Mouse (Mus musculus): ENCODE measurements around the gene St3gal6.

The St3gal6 gene

DNA sequence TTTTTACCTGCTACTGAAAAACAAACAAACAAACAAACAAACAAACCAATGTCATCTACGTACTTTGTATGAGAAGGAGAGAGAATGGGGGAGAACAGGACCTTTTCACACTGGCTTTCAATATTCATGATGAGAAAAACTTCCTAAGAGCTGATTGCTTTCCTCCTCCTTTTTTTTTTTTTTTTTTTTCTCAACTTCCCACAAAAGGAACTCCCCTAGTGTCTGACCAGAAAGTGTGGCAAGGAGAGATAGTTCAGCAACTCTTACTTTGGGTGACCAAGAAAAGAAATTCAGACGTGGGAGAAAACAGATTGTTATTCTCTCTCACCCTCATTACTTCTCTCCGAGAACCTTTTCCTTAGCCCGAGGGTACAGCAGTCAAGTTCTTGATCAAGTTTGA lies 2.9 kb downstream of the St3gal6 start:
- no peak for DNase-seq (ENCODE audit: low spot score)

DNA sequence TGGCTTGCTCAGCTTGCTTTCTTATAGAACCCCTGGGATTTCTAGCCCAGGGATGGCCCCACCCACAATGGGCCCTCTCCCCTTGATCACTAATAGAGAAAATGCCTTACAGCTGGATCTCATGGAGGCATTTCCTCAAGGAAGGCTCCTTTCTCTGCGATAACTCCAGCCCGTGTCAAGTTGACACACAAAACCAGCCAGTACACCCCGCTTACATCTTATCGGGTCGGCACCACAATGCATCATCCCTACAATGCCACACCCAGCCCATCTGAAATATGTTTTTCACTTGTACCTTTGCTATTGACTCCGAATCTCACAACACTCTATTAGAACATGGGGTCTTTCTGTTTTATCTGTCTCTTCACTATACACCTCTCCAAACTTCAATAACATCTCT lies 3.6 kb downstream of the St3gal6 start:
- DNase-seq (ENCODE audit: low spot score): no peak

DNA sequence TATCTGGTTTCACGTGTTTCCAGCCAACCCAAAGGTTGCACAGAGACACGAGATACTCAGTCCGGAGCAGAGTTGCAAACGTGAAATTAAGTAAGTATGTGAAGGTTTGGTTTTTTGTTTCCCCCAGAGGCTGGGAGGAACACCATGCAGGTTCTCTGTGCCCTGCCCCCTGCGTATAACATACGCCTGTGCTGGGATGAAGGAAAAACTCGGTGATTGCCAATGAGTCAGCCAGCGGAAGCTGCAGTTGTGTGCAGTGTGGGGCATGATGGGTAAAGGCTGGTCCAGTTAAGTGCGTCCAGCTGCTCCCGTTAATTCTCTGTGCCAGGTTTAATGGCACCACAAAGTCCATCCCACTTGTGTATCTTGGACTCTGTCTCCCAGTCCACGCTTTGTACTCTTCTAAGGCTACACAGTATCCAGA lies 4.4 kb downstream of the St3gal6 start:
- DNase-seq (ENCODE audit: low spot score): no peak

DNA sequence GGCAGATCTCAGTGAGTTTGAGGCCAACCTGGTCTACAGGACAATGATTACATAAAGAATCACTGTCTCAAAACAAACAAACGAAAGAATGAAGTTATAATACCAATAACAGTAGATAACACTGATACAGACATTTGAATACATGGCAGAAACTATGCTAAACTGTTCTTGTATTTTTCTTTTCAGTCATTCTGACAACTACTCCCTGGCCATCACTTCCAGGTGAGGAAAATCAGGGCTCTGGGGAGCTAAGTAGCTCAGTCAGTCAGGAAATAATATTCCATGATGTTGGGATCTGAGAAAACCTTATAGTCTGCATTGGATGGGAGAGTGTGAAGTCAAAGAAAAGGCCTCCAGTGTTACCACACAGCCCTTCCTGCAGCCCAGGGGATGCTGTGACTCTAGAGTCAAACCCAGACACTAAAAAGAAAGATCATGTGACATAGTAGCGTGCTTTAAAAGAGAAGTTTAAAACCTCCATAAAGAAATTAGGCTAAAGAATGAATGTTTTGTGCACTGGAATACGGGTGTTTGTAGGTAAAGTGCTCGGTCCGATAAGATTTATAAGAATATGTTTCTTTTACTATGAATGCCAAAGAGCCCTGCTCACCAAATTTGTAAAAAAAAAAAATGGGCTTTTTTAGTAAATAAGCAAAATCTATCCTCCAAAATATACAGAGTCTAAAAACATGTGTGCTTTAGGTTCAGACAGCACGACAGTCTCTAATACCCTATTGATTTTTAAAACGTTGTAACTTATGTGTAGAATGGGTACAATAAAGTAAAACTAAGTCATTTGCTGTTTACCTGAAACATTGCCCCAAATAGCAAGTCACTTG lies 6.9 kb downstream of the St3gal6 start:
- DNase-seq (ENCODE audit: low spot score): no peak

DNA sequence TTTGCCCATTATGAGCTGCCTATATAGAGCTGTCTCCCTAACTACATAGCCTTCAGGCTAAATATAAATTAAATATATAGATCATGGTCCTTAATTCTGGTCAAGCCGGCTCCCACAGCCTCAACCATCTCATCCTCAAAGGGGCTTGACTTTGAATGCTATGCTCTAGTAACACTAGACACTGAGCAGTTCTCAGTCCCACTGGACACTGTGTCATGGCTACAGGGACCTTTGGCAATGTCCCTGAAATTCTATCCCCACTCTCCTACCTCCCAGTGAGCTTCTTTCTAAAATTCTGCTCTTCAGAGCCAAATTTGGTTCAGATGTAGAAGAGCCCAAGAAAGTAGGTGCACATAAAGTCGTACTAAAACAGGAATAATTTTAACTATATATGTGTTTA lies 7.9 kb downstream of the St3gal6 start:
- DNase-seq (ENCODE audit: low spot score): no peak

DNA sequence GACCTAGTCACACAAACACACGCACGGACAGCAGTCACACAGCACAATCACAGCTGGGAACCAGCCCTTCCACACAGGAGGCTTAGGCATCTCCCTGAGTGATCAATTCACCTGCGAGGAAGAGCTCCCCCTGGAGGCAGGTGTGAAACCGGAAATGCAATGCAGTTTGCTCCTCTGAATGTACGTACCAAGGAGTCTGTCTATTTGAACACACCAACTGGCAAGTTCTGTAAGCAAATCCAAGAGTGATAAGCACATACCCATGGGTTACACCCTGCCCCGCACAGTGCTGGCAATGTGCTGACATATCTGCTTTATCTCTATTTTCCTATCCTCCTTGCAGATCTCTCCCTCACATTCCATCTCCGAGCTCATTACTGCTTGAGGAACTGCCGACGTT lies 9.5 kb downstream of the St3gal6 start:
- no peak for DNase-seq (ENCODE audit: low spot score)

DNA sequence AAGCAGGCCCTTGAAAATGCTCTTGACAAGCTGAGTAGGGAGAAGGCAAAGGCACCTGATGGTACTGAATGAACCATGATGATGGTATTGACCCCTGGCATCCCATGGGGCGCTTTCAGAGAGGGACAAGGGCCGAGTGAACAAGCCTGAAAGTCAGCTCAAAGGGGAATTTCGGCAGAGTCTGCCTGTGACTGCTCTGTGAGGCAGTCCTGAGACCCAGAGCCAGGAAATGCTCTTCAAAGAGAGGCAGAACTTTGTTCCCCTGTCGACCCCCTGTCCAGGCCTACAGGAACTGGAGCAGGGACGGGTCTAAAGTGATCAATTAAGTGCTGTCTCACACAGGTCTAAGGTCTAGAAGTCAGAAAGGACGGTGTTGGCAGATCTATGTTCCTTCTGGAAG lies 10.3 kb downstream of the St3gal6 start:
- DNase-seq (ENCODE audit: low spot score): peak; percentile 45

DNA sequence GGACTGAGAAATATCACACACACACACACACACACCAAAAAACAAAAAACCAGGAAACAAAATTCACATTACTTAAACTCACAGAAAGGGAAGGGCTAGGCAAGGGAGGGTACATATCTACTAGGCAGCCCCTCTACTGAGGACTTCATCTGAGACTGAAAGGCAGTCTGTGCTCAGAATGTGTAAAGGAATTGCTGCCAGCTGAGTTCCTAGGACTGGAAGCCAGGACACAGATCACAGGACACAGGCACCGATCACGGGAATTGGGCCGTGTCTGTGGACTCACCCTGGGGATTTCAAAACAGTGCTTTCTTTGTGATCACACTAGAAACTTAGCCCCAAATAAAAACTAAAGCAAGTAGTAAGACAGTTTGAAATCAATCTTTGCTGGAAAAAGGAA lies 11.2 kb downstream of the St3gal6 start:
- peak; percentile 57 for DNase-seq (ENCODE audit: low spot score)

DNA sequence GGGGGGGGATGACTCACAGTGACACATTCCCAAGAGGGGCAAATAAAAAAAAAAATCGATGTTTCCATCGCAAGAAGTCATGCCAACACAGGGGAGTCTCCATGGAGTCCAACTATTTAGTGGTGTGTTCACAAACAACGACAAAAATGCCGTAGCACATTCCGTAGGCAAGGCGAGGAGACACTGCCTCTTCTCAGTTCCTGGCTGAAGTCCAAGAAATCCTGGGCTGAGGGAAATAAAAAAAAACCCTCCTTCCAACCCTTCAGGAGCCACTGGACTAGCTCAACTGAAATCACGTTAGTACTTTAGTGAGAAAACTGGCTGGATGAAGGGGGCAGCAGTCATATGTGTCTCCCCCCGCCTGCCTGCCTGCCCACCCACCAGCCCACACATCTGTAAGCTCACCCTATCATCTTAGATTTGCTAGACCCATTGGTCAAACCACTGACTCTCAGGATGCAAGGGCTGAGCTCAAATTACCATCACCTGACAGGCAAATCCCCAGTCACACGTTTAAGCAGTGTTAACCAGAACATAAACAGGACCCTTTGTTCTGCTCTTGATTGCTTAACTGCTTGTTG lies 11.8 kb downstream of the St3gal6 start:
- DNase-seq (ENCODE audit: low spot score): peak; percentile 64

DNA sequence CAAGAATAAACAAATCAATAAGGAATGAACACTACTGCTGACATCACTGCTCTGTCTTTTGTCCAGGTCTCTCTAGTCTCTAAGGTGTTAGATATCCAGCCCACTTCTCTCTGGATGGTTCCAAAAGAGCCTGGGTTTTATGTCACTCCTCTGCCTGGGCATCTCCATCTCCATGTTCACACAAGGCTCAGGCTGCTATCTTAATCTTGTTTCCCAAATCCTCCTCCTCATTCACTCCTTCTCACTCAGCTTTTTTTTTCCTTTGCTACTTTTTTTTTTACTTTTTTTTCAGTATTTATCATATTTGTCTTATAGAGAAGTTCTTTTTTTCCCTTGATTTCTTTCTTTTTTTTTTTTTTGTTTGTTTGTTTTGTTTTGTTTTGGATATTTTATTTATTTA lies 19.1 kb downstream of the St3gal6 start:
- DNase-seq (ENCODE audit: low spot score): no peak

DNA sequence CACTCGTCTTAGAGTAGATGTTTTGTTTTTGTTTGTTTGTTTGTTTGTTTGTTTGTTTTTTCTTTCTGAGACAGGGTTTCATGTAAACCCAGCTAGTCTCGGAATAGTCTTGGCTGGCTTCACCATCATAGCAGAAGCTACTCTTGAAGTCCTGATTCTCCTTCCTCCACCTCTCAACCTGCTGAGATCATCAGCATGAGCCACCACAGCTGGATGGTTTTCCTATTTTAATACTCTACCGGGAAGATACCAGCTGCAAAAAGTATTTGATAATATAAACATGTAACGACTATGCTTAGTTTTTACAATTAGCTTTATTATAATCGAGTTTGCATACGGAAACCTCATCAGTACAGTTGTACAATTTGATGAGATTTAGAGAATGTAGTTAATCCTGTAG lies 21.5 kb downstream of the St3gal6 start:
- no peak for DNase-seq (ENCODE audit: low spot score)

DNA sequence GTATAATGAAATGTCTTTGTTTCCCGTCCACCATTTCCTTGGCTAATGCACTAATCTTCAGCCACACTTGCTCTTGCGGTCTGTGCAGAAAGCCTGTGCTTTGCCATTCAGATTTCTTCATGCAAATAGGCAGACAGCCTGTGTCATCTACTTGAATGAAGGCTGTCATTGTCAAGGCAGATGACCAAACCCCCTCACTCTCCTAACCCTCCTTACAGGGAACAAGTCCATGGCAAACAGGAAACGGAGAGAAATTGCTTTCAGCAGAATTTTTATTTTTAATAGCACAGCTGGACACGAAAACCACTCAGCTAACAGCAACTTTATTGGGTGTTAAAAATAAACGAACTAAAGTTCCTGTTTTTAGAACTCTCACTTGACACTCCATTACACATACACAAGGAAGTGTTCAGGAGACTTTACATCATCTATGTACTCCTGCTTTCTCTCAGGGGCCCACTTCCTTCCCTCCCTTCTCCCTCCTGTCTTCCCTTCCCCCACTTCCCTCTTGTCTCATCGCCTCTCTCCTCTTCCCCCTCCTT lies 22.2 kb downstream of the St3gal6 start:
- peak; percentile 35 for DNase-seq (ENCODE audit: low spot score)

DNA sequence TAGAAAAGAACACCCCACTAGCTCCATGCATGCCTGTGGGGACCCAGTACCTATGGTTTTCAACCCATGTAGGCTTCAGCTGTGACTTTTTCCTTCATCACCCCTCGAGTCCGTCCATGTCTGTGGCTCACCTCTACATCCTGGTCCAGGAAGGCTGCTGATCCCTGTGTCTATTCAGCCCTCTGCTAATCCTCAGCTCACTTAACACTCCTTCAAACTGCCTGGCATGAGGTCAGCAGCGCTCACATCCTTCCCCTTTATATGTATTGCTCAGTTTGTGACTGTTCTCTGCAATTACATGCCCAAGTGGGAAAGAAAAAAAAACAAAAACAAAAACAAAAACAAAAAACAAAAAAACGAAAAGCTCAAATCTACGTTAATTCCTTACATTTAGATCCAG lies 24.4 kb downstream of the St3gal6 start:
- no peak for DNase-seq (ENCODE audit: low spot score)

DNA sequence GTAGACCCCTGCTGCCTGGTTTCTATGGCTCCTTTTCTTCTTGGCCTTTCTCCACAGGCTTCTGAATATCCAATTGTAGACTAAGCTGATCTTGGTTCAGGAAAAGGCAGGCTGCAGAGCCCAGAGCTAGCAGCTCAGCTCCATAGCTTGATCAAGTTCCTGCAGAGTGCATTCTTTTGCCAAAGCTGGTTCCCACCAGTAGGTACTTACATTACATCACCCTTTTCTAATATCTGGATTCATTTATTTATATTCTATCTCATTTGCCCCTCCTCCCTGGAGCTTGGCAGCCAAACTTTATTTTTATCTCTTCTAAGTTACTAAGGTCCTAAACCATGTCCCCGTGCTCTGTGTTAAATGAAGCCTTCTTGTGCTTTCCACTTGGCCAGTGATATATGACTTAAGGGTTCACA lies 24.9 kb downstream of the St3gal6 start:
- no peak for DNase-seq (ENCODE audit: low spot score)

DNA sequence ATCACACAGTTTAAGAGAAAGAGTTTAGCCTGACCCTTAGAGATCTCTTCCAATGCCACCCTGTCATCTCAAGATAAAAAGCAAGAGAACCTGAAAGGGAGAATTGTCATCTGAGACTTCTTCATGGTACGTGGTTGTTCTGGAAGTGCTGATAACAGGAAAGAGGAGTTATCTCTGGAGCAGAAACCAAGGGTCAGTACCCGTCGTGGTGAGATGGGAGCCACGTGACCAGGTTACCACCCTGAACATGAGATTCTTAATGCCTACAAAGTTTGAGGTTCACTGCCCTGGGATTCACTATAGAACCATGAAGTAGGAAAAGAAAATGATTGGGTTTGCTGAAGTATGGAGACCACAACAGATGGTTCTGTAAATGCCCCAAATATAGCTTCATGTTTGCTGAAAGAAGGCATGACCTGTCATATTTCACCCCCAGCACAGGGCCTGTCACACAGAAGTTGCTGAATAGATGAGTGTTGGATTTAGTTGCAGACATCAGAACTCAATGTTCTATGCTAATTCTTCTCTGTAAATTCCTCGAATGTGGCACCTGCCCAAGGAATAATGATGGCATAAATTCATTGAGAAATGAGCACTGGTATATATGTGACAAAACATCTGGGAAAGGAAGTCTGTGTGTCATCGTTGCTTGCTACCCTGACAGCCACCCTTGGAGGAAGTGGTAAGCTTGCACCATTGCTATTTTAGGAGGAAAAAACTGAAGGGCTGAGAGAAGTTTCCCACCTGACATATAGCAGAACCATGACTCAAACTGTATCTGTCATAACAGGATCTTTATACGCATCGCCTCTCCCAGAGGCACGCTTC lies 25.9 kb downstream of the St3gal6 start:
- no peak for DNase-seq (ENCODE audit: low spot score)

DNA sequence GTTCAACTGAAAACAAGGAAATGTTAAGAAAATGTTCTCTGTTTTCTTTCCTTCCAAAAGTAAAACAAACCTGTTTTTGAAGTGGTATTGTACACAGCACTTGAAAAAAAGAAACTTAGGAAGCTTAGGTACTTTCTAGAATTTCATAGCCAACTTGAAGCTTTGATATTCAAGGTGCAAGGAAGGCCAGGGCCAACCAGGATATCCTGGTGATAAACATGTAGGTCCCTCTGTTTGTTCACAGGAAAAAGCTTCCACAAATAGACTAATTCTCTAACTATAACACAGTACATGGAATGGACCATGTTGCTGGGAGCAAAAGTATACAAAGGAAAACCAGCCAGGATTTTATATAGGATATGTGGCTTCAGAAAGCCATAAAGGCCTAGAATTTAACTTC lies 27.3 kb downstream of the St3gal6 start:
- no peak for DNase-seq (ENCODE audit: low spot score)

DNA sequence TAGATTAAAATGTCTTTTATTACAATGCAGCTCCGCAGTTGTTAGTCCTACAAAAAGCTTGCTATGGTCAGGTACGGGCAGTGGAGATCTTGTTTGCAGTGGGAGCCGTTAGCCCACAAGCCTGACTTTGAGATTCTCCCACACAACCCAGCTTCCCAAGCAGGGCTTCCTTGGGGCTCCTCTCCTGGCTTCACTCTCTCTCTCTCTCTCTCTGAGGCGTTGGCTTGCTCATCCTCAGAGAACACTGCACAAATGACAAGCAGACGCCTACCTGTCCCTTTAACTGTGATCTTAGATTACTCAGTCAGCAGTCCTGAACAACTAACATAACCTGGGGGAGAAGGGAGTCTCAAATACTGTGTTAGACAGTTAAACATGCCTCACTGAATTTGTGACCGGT lies 36.2 kb downstream of the St3gal6 start:
- no peak for DNase-seq (ENCODE audit: low spot score)

DNA sequence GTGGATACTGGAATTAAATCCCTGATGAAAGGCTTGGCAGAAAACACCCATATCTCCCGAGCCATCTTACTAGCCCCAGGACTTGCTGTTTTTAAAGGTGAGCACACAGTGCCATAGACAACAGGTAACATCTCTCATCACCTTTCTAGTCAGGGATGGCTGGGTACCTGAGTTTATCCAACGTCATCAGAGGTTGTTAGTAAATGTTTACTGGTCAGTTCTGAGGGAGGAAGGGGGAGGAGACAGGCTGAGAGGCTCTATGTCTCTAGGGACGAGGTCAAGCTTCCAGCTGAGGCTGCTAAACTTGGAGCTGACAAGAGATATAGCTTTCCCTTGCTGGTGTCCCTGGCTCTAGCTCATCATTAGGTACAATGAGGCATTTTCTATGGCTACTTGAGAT lies 41.7 kb downstream of the St3gal6 start:
- DNase-seq (ENCODE audit: low spot score): no peak

DNA sequence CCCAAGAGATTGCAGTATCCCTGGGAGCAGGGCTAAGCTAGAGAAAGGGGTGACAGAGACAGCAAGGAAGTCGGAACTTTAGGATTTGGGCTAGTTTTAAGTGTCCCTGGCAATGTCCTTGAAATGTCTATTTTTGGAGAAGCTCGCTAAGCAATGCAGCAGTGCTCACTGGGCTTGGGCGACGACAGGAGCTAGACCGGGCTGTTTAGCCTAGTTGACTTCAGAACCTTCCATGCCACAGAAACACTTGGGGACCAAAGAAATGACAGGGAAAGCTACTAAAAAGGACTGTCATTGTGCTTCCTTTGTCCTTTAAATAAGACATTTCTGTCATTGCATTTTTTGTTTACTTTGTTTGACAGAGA lies 42.2 kb downstream of the St3gal6 start:
- DNase-seq (ENCODE audit: low spot score): no peak

DNA sequence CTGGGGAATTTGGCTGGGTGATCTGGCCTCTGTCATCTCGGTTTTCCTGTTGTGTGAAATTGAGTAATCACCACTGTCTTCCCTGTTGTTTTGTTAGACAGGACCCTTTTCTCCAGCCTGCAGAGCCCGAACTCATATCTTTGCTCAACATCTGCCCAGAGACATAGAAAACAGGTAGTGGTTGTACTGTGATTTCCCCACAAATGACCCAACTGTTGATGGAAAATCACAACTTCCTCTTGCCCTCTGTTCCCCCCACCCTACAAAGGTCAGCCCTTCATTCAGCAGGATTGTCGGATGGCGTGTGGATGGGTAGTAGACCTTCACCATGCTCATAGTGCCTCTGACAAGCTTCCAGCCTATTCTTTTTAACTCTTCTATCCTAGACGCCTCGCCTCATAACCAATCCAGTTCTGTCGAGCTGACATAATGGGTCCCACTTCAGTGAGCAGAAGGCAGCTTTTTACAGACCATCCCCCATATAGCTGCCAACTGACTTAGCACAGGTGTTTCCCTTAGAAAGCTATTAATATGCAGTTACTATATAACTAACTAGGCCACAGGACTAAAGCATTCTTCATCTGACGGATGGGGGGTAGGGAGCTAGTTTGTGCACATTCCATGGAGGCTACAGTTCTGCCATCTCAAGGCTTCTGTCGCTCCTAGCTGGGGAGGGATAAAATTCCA lies 42.7 kb downstream of the St3gal6 start:
- no peak for DNase-seq (ENCODE audit: low spot score)

DNA sequence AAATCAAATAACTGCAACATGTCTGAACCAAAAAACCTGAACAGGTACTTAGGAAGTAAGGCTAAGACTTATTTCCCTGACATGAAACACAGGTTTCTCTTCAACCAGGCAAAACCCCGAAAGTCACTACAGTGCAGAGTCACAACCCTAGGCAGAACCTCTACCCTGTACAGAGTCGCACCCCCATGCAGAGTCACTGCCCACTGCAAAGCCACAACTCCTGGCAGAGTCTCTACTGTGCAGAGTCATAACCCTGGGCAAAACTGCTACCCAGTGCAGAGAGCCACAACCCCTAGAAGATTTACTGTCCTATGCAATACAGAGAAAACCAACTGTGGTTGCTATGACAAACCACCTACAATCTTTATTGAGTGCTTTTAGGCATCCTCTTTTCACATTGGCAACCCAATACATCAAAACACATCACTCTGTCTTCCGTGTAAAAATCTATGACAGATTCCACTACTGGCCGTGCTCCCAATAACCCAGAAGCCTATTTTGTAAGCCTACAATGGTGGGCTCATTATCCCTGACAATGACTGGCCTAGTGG lies 44.1 kb downstream of the St3gal6 start:
- no peak for DNase-seq (ENCODE audit: low spot score)

DNA sequence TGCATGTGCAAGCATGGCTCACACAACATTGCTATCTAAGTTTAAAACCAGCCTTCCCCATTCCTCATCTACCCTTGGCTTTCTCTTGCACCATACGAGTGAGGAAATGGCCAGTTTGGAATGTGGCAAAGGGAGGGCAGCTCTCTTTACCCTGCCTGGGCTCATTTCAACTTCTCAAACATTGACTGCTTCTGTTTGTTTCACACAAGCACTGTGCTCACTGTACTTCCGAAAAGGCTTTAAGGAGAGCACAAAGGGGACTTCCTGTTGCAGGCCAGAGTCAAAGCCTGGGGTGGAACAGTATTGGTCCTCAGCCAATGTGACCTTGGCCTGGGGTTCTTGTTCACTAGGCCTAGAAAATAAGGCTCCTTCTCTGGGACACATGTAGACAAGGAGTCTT lies 47.7 kb downstream of the St3gal6 start:
- DNase-seq (ENCODE audit: low spot score): no peak
